Mouse (Mus musculus) forebrain, embryonic 14.5 days (tissue): ENCODE measurements around the gene Crhbp. TPM values are rescaled to one million over a fixed set of nuclear protein-coding genes. Genes with fewer than 3 reads are reported as not detected.

Experiments used
- ATAC-seq: fragments of 200-750 bp; cut with Nextera tagmentation; 2 replicates; pipeline ENCODE4 v1.8.0; 2017; ENCODE audit warnings: mild to moderate bottlenecking, moderate library complexity
- DNase-seq: peaks from one replicate; pipeline ENCODE4 v3.0.0-alpha.2; 2015; ENCODE audit warnings: low spot score
- H3K27ac ChIP-seq: fragments of 300-500 bp; sonication (generic); 2 replicates; pipeline ENCODE4 v1.5.1; 2014; ENCODE audit warnings: low read depth, mild to moderate bottlenecking, control low read depth, low read length, moderate library complexity
- H3K27me3 ChIP-seq: fragments of 300-500 bp; sonication (generic); replicated peaks from 2 replicates; pipeline ENCODE4 v1.6.1; 2014; ENCODE audit warnings: low read length, control low read depth, mixed read lengths; ENCODE audit not compliant: control insufficient read depth, insufficient read depth
- H3K36me3 ChIP-seq: fragments of 300-500 bp; sonication (generic); 2 replicates; pipeline ENCODE4 v1.6.1; 2014; ENCODE audit warnings: low read length, control low read depth; ENCODE audit not compliant: control insufficient read depth, insufficient read depth
- H3K4me1 ChIP-seq: fragments of 300-500 bp; sonication (generic); 2 replicates; pipeline ENCODE4 v1.6.1; 2014; ENCODE audit warnings: antibody characterized with exemption, low read length, control low read depth; ENCODE audit not compliant: control insufficient read depth, insufficient read depth
- H3K4me2 ChIP-seq: fragments of 300-500 bp; sonication (generic); 2 replicates; pipeline ENCODE4 v1.6.1; 2014; ENCODE audit warnings: mild to moderate bottlenecking, control low read depth, low read length
- H3K4me3 ChIP-seq: fragments of 300-500 bp; sonication (generic); 2 replicates; pipeline ENCODE4 v1.5.1; 2014; ENCODE audit warnings: low read depth, low read length, control low read depth
- H3K9ac ChIP-seq: fragments of 300-500 bp; sonication (generic); 2 replicates; pipeline ENCODE4 v1.6.1; 2014; ENCODE audit warnings: mild to moderate bottlenecking, low read length, control low read depth, moderate library complexity
- H3K9me3 ChIP-seq: fragments of 300-500 bp; sonication (generic); replicated peaks from 2 replicates; pipeline ENCODE4 v1.6.1; 2016; ENCODE audit warnings: low read length, control low read depth, mixed read lengths; ENCODE audit not compliant: control insufficient read depth
- WGBS: fragments of 180-500 bp; shearing (Covaris S2); extraction: QIAGEN DNeasy Blood & Tissue Kit; methylation state at CpG from one replicate; pipeline ENCODE4 v1.1.7; 2014; 5-methylcytosine and 5-hydroxymethylcytosine counted together
- polyA plus RNA-seq: library from polyadenylated mRNA; unstranded; fragments of >200 nt; fragmentation: Nextera tagmentation; extraction: Ambion mirVana; gene quantifications from 2 replicates; pipeline ENCODE4 v1.2.1, GENCODE M21; 2014

The Crhbp gene
- polyA plus RNA-seq, 1 experiment from 2014 or later, result 1.1 TPM

- no peak overlapping the region for H3K9ac ChIP-seq
- no peak overlapping the region for H3K4me2 ChIP-seq
- no peaks in the 10 kb centered on the region for H3K9me3 ChIP-seq
- no peaks in the 10 kb centered on the region for H3K27me3 ChIP-seq
- ATAC-seq (no peak), DNase-seq (peak; percentile 28)
- no peak overlapping the region for H3K27ac ChIP-seq
- no peaks in the 10 kb centered on the region for H3K4me1 ChIP-seq
- 71% methylated on average over 2 of the region's 2 CpGs for WGBS
- H3K4me3 ChIP-seq, result no peak overlapping the region
- H3K36me3 ChIP-seq, result no peaks in the 10 kb centered on the region
These were observed 26.2 kb upstream of the Crhbp start for GRCm38 (mm10) chr13:95470970-95471369.

- DNase-seq (no peak), ATAC-seq (no peak)
- 89% methylated on average over 2 of the region's 2 CpGs for WGBS
- H3K27me3 ChIP-seq, result no peaks in the 10 kb centered on the region
- no peak overlapping the region for H3K4me2 ChIP-seq
- H3K9ac ChIP-seq, result no peak overlapping the region
- no peak overlapping the region for H3K27ac ChIP-seq
- H3K4me1 ChIP-seq, result no peaks in the 10 kb centered on the region
- no peaks in the 10 kb centered on the region for H3K9me3 ChIP-seq
- no peak overlapping the region for H3K4me3 ChIP-seq
- H3K36me3 ChIP-seq, result no peaks in the 10 kb centered on the region
These were observed 6.8 kb upstream of the Crhbp start for GRCm38 (mm10) chr13:95451529-95451928.

GRCm38 (mm10) chr13:95450636-95451210 lies 6.0 kb upstream of the Crhbp start:
- Histone ChIP-seq H3K27me3 (no peaks in the 10 kb centered on the region), H3K9me3 (no peaks in the 10 kb centered on the region), H3K4me1 (no peaks in the 10 kb centered on the region), H3K9ac (no peak overlapping the region), H3K4me2 (no peak overlapping the region), H3K27ac (no peak overlapping the region), H3K4me3 (no peak overlapping the region), H3K36me3 (no peaks in the 10 kb centered on the region)
- DNase-seq, result no peak
- 94% methylated on average over 9 of the region's 9 CpGs for WGBS
- ATAC-seq, result no peak

GRCm38 (mm10) chr13:95449730-95450129 lies 5.0 kb upstream of the Crhbp start:
- H3K4me3 ChIP-seq, result no peak overlapping the region
- DNase-seq (no peak), ATAC-seq (no peak)
- H3K27me3 ChIP-seq, result peaks cover 2% of the 10 kb centered on the region; the same call in 1 of the 2 replicates
- no peak overlapping the region for H3K4me2 ChIP-seq
- no peak overlapping the region for H3K9ac ChIP-seq
- no peaks in the 10 kb centered on the region for H3K9me3 ChIP-seq
- H3K4me1 ChIP-seq, result no peaks in the 10 kb centered on the region
- 87% methylated on average over 3 of the region's 3 CpGs for WGBS
- H3K27ac ChIP-seq, result no peak overlapping the region
- H3K36me3 ChIP-seq, result no peaks in the 10 kb centered on the region

- H3K4me1 ChIP-seq, result peaks cover 9% of the 10 kb centered on the region; the same call in 1 of the 2 replicates
- H3K27me3 ChIP-seq, result peaks cover 5% of the 10 kb centered on the region; the same call in 1 of the 2 replicates
- H3K4me2 ChIP-seq, result peak overlapping the region; percentile 91
- H3K9me3 ChIP-seq, result no peaks in the 10 kb centered on the region
- 14% methylated on average over 7 of the region's 7 CpGs for WGBS
- H3K36me3 ChIP-seq, result no peaks in the 10 kb centered on the region
- peak overlapping the region; percentile 54; the same call in 1 of the 2 replicates for H3K9ac ChIP-seq
- no peak for ATAC-seq
- H3K27ac ChIP-seq, result no peak overlapping the region
- DNase-seq, result no peak
- H3K4me3 ChIP-seq, result peak overlapping the region; percentile 36
These were observed 433 bp downstream of the Crhbp start for GRCm38 (mm10) chr13:95444291-95444690.

GRCm38 (mm10) chr13:95443376-95444233 lies 1.1 kb downstream of the Crhbp start:
- H3K4me1 ChIP-seq, result peaks cover 9% of the 10 kb centered on the region; the same call in 1 of the 2 replicates
- H3K4me3 ChIP-seq, result peak overlapping the region; percentile 36
- DNase-seq, result peak; percentile 66
- no peak overlapping the region for H3K27ac ChIP-seq
- no peaks in the 10 kb centered on the region for H3K36me3 ChIP-seq
- peaks cover 5% of the 10 kb centered on the region; the same call in 1 of the 2 replicates for H3K27me3 ChIP-seq
- 1% methylated on average over 46 of the region's 46 CpGs for WGBS
- H3K9me3 ChIP-seq, result no peaks in the 10 kb centered on the region
- ATAC-seq, result peak; percentile 82
- H3K4me2 ChIP-seq, result peak overlapping the region; percentile 91
- H3K9ac ChIP-seq, result peak overlapping the region; percentile 54

GRCm38 (mm10) chr13:95442901-95443300 lies 1.8 kb downstream of the Crhbp start:
- Histone ChIP-seq H3K36me3 (no peaks in the 10 kb centered on the region), H3K4me3 (no peak overlapping the region), H3K27ac (no peak overlapping the region), H3K9me3 (no peaks in the 10 kb centered on the region), H3K4me1 (peaks cover 9% of the 10 kb centered on the region; the same call in 1 of the 2 replicates), H3K4me2 (peak overlapping the region; percentile 91), H3K9ac (no peak overlapping the region), H3K27me3 (peaks cover 5% of the 10 kb centered on the region; the same call in 1 of the 2 replicates)
- DNase-seq (no peak), ATAC-seq (0 out of 2 replicates have a peak, but pooled peaks have one; percentile 18)
- 6% methylated on average over 4 of the region's 4 CpGs for WGBS

- no peak for DNase-seq
- ATAC-seq, result no peak
- Histone ChIP-seq H3K4me2 (no peak overlapping the region), H3K36me3 (no peaks in the 10 kb centered on the region), H3K27ac (no peak overlapping the region), H3K9ac (no peak overlapping the region), H3K27me3 (peaks cover under 1% of the 10 kb centered on the region; the same call in 1 of the 2 replicates), H3K9me3 (no peaks in the 10 kb centered on the region), H3K4me1 (peaks cover 9% of the 10 kb centered on the region; the same call in 1 of the 2 replicates), H3K4me3 (no peak overlapping the region)
- WGBS, result 82% methylated on average over 5 of the region's 5 CpGs
These were observed 5.2 kb downstream of the Crhbp start for GRCm38 (mm10) chr13:95439569-95439968.

GRCm38 (mm10) chr13:95431760-95432159 lies 13.0 kb downstream of the Crhbp start:
- DNase-seq, result no peak
- Histone ChIP-seq H3K4me2 (no peak overlapping the region), H3K9ac (no peak overlapping the region), H3K9me3 (no peaks in the 10 kb centered on the region), H3K27me3 (no peaks in the 10 kb centered on the region), H3K27ac (no peak overlapping the region), H3K4me3 (no peak overlapping the region), H3K36me3 (no peaks in the 10 kb centered on the region), H3K4me1 (no peaks in the 10 kb centered on the region)
- 85% methylated on average over 10 of the region's 10 CpGs for WGBS
- ATAC-seq, result no peak
